Mouse (Mus musculus): ENCODE measurements around the gene Cstf1. TPM values are rescaled to one million over a fixed set of nuclear protein-coding genes. Genes with fewer than 3 reads are reported as not detected.

The Cstf1 gene
- polyA plus RNA-seq, 1 experiment: 52.1 TPM

GRCm38 (mm10) chr2:172430609-172431008 is 60.1 kb downstream of the Cstf1 start:
- no peak overlapping the region for H3K4me3 ChIP-seq (ENCODE audit: low read depth, low read length)
- H3K9me3 ChIP-seq (replicated peaks; ENCODE audit: control insufficient read depth, insufficient read depth, low read length, poor library complexity, severe bottlenecking): no peaks in the 10 kb centered on the region
- H3K4me1 ChIP-seq (ENCODE audit: control insufficient read depth, insufficient read depth, low read length): no peaks in the 10 kb centered on the region
- no peaks in the 10 kb centered on the region for H3K27me3 ChIP-seq (ENCODE audit: control insufficient read depth, insufficient read depth, low read length, poor library complexity, severe bottlenecking)
- no peak overlapping the region for H3K9ac ChIP-seq (ENCODE audit: low read depth, poor library complexity, severe bottlenecking)
- H3K27ac ChIP-seq (ENCODE audit: insufficient read depth, low read length): no peak overlapping the region
- no peaks in the 10 kb centered on the region for H3K36me3 ChIP-seq (ENCODE audit: control insufficient read depth, insufficient read depth, low read length, poor library complexity, severe bottlenecking)
- TF ChIP-seq CTCF (IDR thresholded peaks at IDR 0.05; ENCODE audit: low read depth, low read length) (no peak), EP300 (IDR thresholded peaks at IDR 0.05; ENCODE audit: insufficient read depth, low read depth, low read length) (no peak), POLR2A (IDR thresholded peaks at IDR 0.05; ENCODE audit: insufficient read depth, low read length) (no peak)

Other genes starting within 250 kb of the Cstf1 start
- gene Mc3r, start 122.2 kb upstream of the Cstf1 start, polyA plus RNA-seq (2011; ENCODE audit: insufficient read depth, insufficient read length, low read depth, missing spikeins): not detected in 2 replicates
- 5.7 and 6.9 TPM in 2 replicates for gene Fam210b, start 25.1 kb upstream of the Cstf1 start, polyA plus RNA-seq (2011; ENCODE audit: insufficient read depth, insufficient read length, low read depth, missing spikeins)
- gene Aurka, start 146 bp upstream of the Cstf1 start, polyA plus RNA-seq (2011; ENCODE audit: insufficient read depth, insufficient read length, low read depth, missing spikeins): 153 and 167 TPM in 2 replicates
- gene Cass4, start 23.1 kb downstream of the Cstf1 start, polyA plus RNA-seq (2011; ENCODE audit: insufficient read depth, insufficient read length, low read depth, missing spikeins): 0.37 and 0.52 TPM in 2 replicates
- gene Rtf2, start 69.9 kb downstream of the Cstf1 start, polyA plus RNA-seq (2011; ENCODE audit: insufficient read depth, insufficient read length, low read depth, missing spikeins): 49.7 and 52.6 TPM in 2 replicates
- gene Gcnt7, start 87.9 kb downstream of the Cstf1 start, polyA plus RNA-seq (2011; ENCODE audit: insufficient read depth, insufficient read length, low read depth, missing spikeins): not detected in 2 replicates
- gene Fam209, start 101.8 kb downstream of the Cstf1 start, polyA plus RNA-seq (2011; ENCODE audit: insufficient read depth, insufficient read length, low read depth, missing spikeins): 0.88 and 0.97 TPM in 2 replicates
- gene Tfap2c, start 178.9 kb downstream of the Cstf1 start, polyA plus RNA-seq (2011; ENCODE audit: insufficient read depth, insufficient read length, low read depth, missing spikeins): 107 TPM in 2 replicates

Data from ES-Bruce4 (cell line).